Mouse (Mus musculus): ENCODE results near the gene Acsl6.
A peak's percentile ranks its signal among the peaks of the same experiment; 100 is the strongest.

Acsl6 gene

GRCm38 (mm10) chr11:54307139-54307816, 3.7 kb downstream of the Acsl6 start:
- DNase-seq (ENCODE audit: low read depth), result no peak

GRCm38 (mm10) chr11:54310588-54310987, 7.0 kb downstream of the Acsl6 start:
- no peak for DNase-seq (ENCODE audit: low read depth)

GRCm38 (mm10) chr11:54312021-54312420, 8.4 kb downstream of the Acsl6 start:
- DNase-seq (ENCODE audit: low read depth), result no peak

GRCm38 (mm10) chr11:54312603-54313002, 9.0 kb downstream of the Acsl6 start:
- no peak for DNase-seq (ENCODE audit: low read depth)

- DNase-seq (ENCODE audit: low read depth), result no peak
Measured at GRCm38 (mm10) chr11:54313391-54314360, 10.1 kb downstream of the Acsl6 start.

GRCm38 (mm10) chr11:54314740-54315139, 11.1 kb downstream of the Acsl6 start:
- DNase-seq (ENCODE audit: low read depth), result no peak

GRCm38 (mm10) chr11:54315336-54315735, 11.7 kb downstream of the Acsl6 start:
- no peak for DNase-seq (ENCODE audit: low read depth)

GRCm38 (mm10) chr11:54317361-54317760, 13.8 kb downstream of the Acsl6 start:
- DNase-seq (ENCODE audit: low read depth), result no peak

- no peak for DNase-seq (ENCODE audit: low read depth)
Measured at GRCm38 (mm10) chr11:54317795-54318194, 14.2 kb downstream of the Acsl6 start.

GRCm38 (mm10) chr11:54321802-54322532, 18.4 kb downstream of the Acsl6 start:
- DNase-seq (ENCODE audit: low read depth), result no peak

GRCm38 (mm10) chr11:54331463-54332183, 28.0 kb downstream of the Acsl6 start:
- DNase-seq (ENCODE audit: low read depth), result no peak

- no peak for DNase-seq (ENCODE audit: low read depth)
Measured at GRCm38 (mm10) chr11:54336165-54336707, 32.6 kb downstream of the Acsl6 start.

- peak; percentile 35 for DNase-seq (ENCODE audit: low read depth)
Measured at GRCm38 (mm10) chr11:54343703-54344102, 40.1 kb downstream of the Acsl6 start.

- no peak for DNase-seq (ENCODE audit: low read depth)
Measured at GRCm38 (mm10) chr11:54351704-54352103, 48.1 kb downstream of the Acsl6 start.

- no peak for DNase-seq (ENCODE audit: low read depth)
Measured at GRCm38 (mm10) chr11:54353121-54353576, 49.6 kb downstream of the Acsl6 start.

GRCm38 (mm10) chr11:54354595-54355563, 51.3 kb downstream of the Acsl6 start:
- peak; percentile 24 for DNase-seq (ENCODE audit: low read depth)

- DNase-seq (ENCODE audit: low read depth), result no peak
Measured at GRCm38 (mm10) chr11:54355564-54355955, 52.0 kb downstream of the Acsl6 start.

GRCm38 (mm10) chr11:54356676-54357075, 53.1 kb downstream of the Acsl6 start:
- peak; percentile 23 for DNase-seq (ENCODE audit: low read depth)

- no peak for DNase-seq (ENCODE audit: low read depth)
Measured at GRCm38 (mm10) chr11:54372553-54372952, 69.0 kb downstream of the Acsl6 start.

- no peak for DNase-seq (ENCODE audit: low read depth)
Measured at GRCm38 (mm10) chr11:54390386-54390785, 86.8 kb downstream of the Acsl6 start.

Measured in c-Kit-positive CD71-negative TER-119-negative erythroid progenitor cells, embryonic 14.5 days (primary cell).